Mouse (Mus musculus): ENCODE data around the gene Tbkbp1. TPM values are rescaled to one million over a fixed set of nuclear protein-coding genes. Genes with fewer than 3 reads are reported as not detected.

The Tbkbp1 gene
- polyA plus RNA-seq, 1 experiment from 2014 or later: 2.8 TPM

DNA sequence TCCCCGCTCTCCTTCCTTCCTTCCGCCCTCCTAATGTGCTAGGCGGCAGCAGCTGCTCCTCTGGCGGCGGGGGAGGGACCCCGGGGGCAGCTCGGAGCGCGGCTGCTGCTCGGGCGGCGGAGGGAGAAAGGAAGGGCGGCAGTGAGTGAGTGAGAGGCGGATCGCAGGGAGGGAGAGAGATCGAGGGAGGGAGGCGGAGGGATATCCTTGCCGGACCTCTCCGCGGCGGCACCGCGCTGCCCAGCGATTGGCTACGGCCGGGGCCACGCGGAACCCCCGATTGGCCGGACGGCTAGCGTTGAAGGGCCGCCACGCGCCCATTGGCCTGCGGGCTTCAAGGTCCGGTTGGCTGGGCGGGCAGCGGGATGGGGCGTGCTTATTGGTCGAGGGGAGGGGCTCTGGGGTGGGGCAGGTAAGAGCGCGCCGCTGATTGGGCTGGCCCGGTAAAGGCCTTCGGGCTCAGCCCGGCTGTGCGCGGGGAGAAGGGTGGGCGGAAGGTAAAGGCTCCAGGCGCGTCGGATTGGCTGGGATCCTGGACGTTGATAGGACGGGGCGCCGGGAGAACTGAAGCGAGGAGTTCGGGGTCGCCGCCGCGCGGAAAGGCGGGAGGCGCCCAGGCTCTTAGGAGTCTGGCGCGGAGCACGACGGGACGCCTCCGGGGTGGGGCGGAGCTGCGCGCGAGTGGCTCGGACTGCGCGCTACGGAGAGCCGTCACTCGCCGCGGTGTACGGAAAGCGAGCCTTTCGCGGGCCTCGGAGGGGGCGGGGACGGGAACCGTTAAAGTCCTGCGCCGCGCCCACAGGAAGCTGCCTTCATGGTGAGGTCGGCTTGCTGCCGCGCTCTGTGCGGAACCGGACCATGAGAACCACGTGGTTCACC is 36.7 kb upstream of the Tbkbp1 start, which contains the start of gene Kpnb1:
TSS of gene Kpnb1 (minus strand) at position 118 of the 879 bp plus-strand sequence.
- TF ChIP-seq CTCF (IDR thresholded peaks at IDR 0.05): no peak
- in situ Hi-C loops (cut with MboI; ENCODE audit: low pct_unique_long_range_greater_than_20kb): no loop called here
- H3K27me3 ChIP-seq: no peaks in the 10 kb centered on the region
- ChIA-PET POLR2A (interaction anchor here (0.6 to 1.5 kb wide), 3 partner anchors 14 to 122 kb away, joined by 3 to 6 read pairs (median 3); no protein-coding TSS in a partner anchor), CTCF (no interaction called here)
- ATAC-seq: peak; percentile 89
- DNase-seq (ENCODE audit: low read depth, low spot score): peak; percentile 88

DNA sequence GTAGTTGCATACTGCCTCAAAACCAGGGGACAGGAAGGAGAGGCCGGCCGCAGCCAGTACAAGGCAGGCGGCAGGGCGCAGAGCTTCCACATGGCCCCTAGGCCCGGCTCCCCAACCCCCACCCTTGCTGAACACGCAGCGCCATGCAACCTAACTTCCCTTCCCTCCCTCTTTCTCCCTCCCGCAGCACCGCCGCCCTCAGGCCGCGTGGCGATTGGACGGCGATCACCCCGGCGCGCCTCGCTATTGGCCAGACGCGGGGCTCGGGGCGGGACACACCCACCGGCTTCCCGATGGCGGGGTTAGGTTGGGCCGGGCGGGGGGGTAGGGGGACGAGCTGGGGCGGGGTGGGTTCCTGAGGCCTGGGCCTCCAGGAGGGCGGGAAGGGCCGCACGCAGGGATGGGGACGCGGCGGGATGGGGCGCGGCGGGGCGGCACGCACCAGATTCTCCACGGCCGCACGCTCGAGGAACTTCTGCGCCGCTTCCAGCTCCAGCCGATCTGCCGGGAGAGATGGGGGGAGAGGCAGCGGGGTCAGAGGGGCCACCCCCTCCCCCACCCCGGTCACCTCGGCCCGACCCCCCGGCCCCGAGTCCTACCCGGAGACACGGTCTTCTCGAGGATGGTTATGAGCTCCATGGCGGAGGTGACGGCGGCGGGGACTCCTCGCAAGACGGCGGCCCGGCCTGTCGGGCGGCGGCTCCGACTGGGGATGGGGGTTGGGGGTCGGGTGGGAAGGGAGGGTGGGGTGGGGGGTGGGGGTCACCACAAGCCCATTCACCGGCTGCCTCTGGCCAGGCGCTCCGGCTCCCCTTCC is 35.9 kb upstream of the Tbkbp1 start:
- no peaks in the 10 kb centered on the region for H3K27me3 ChIP-seq
- in situ Hi-C loops (cut with MboI; ENCODE audit: low pct_unique_long_range_greater_than_20kb): no loop called here
- ChIA-PET CTCF (no interaction called here), POLR2A (interaction anchor here (0.7 kb wide), 1 partner anchor 23 kb away, joined by 3 read pairs; no protein-coding TSS in a partner anchor)
- peak; percentile 48 for ATAC-seq
- DNase-seq (ENCODE audit: low read depth, low spot score): peak; percentile 67
- no peak for TF ChIP-seq CTCF (IDR thresholded peaks at IDR 0.05)

DNA sequence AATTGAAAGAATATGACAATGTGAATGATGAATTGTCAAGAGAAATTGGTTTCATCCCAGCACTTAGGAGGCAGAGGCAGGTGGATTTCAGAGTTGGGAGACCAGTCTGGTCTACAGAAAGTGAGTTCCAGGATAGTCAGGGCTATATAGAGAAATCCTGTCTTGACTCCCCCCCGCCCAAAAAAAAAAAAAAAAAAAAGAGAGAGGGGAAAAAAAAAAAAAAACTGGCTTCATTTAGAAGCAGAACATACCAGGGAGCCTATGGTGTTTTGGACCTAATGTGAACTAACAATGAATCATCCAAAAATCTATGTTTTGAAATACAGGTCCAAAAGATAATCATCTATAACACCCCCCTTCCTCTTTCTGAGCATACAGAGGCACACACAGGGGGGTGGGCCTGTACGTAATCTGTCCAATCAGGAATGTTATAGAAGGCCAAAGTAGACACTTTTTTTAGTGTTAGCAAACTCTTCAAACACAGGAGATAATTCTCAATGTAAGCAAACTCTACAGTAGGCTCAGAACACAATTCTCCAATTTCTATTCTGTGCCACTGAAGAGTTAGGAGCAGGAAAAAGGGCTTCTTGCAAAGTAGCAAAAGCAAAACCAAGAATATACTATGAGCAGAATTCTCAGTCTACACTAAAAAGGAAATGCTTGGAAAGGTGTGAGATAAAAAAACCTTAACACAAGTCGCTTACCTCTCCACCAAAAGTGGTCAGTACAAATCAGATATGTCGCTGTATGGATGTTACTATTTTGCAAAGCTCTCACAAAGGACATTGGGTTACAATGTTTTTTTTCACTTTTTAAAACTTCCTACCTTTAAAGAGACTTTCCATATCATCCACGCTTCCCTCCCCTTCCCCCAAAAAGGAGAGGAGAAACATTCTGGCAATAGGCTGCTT is 34.7 kb upstream of the Tbkbp1 start:
- no peak for ATAC-seq
- in situ Hi-C loops (cut with MboI; ENCODE audit: low pct_unique_long_range_greater_than_20kb): no loop called here
- TF ChIP-seq CTCF (IDR thresholded peaks at IDR 0.05): no peak
- no peaks in the 10 kb centered on the region for H3K27me3 ChIP-seq
- CTCF ChIA-PET: no interaction called here
- no peak for DNase-seq (ENCODE audit: low read depth, low spot score)
- POLR2A ChIA-PET: interaction anchor here (0.7 kb wide), 1 partner anchor 22 kb away, joined by 3 read pairs; no protein-coding TSS in a partner anchor

DNA sequence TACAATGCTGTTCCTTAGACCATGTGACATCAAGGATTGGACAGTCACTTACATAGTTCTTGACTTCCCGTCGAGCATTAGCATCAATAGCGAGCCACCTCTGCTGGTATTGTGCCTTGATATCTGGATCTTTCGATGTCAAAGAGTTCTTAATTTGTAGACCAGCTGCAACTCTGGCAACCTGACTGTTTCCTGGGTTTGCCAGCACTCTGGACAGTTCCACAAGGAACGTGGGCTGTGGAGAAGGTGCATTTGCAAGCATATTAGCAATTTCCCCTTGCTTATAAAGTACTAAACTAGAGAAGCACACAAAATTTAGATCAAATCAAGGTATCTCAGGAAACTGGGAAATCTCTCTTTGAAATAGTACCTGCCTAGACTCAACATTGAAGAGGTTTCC is 33.6 kb upstream of the Tbkbp1 start:
- in situ Hi-C loops (cut with MboI; ENCODE audit: low pct_unique_long_range_greater_than_20kb): no loop called here
- ChIA-PET POLR2A (interaction anchor here (0.5 kb wide), 1 partner anchor 131 kb away, joined by 5 read pairs; no protein-coding TSS in a partner anchor), CTCF (no interaction called here)
- no peak for DNase-seq (ENCODE audit: low read depth, low spot score)
- H3K27me3 ChIP-seq: no peaks in the 10 kb centered on the region
- no peak for ATAC-seq
- TF ChIP-seq CTCF (IDR thresholded peaks at IDR 0.05): no peak

DNA sequence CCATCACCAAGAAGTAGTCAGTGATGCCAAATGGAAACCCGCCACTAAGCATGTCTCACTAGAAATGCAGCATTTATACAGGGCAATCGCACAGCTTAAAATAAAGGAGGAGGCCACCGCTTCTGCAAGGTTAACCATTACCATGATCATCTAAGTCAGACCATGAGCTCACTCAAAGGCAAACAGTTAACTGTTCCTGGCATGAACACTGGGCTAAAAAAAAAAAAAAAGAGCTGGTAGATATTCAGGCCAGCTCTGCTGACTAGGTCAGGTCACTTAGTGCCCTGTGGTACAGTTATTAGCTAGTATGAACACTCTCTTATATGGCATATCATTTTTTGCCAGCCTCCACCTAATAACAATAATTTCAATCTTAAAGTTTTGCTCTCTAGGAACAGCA is 31.2 kb upstream of the Tbkbp1 start:
- POLR2A ChIA-PET: interaction anchor here (0.5 to 0.8 kb wide), 3 partner anchors 10 to 68 kb away, joined by 3 read pairs; no protein-coding TSS in a partner anchor
- TF ChIP-seq CTCF (IDR thresholded peaks at IDR 0.05): no peak
- CTCF ChIA-PET: no interaction called here
- DNase-seq (ENCODE audit: low read depth, low spot score): no peak
- no peak for ATAC-seq
- H3K27me3 ChIP-seq: no peaks in the 10 kb centered on the region
- in situ Hi-C loops (cut with MboI; ENCODE audit: low pct_unique_long_range_greater_than_20kb): no loop called here

DNA sequence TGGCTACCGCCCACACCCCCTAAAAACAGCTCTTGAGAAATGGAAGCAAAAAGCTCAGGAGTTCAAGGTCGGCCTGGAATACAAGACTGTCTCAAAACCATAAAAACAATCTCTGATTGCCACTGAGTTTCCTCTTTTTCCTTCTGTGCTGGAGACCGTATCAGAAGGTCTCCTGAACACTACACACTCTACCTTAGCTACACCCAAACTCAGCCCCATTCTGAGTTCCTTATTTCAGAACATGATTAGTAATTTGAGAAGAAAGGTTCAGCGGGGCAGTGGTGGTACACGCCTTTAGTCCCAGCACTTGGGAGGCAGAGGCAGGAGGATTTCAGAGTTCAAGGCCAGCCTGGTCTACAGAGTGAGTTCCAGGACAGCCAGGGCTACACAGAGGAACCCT is 29.8 kb upstream of the Tbkbp1 start:
- ATAC-seq: no peak
- no peak for TF ChIP-seq CTCF (IDR thresholded peaks at IDR 0.05)
- no peak for DNase-seq (ENCODE audit: low read depth, low spot score)
- POLR2A ChIA-PET: no interaction called here
- in situ Hi-C loops (cut with MboI; ENCODE audit: low pct_unique_long_range_greater_than_20kb): no loop called here
- CTCF ChIA-PET: interaction anchor here (1.1 kb wide), 1 partner anchor 28 kb away, joined by 3 read pairs; no protein-coding TSS in a partner anchor
- no peaks in the 10 kb centered on the region for H3K27me3 ChIP-seq

DNA sequence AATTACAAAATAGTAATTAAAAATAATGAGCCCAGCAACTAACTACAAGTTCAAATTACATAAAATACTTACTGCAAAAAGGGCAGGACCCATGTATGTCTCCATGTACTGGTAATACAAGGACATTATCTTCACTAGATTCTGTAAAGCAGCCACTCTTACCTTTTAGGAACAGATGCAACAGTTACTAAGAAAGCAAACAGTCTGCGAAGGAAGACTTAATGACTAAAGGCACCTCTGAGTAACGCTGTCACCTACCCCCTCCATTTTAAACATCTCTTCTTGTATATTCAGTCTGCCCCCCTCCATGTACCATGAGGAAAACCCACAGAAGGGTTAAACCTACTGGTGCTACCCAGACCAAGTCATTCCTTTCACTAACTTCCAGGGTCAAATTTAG is 26.9 kb upstream of the Tbkbp1 start:
- no peak for DNase-seq (ENCODE audit: low read depth, low spot score)
- no peak for TF ChIP-seq CTCF (IDR thresholded peaks at IDR 0.05)
- H3K27me3 ChIP-seq: no peaks in the 10 kb centered on the region
- no peak for ATAC-seq
- POLR2A ChIA-PET: no interaction called here
- CTCF ChIA-PET: interaction anchor here (1.0 to 2.4 kb wide), 3 partner anchors 21 to 98 kb away, joined by 3 to 6 read pairs (median 3); no protein-coding TSS in a partner anchor
- in situ Hi-C loops (cut with MboI; ENCODE audit: low pct_unique_long_range_greater_than_20kb): no loop called here

DNA sequence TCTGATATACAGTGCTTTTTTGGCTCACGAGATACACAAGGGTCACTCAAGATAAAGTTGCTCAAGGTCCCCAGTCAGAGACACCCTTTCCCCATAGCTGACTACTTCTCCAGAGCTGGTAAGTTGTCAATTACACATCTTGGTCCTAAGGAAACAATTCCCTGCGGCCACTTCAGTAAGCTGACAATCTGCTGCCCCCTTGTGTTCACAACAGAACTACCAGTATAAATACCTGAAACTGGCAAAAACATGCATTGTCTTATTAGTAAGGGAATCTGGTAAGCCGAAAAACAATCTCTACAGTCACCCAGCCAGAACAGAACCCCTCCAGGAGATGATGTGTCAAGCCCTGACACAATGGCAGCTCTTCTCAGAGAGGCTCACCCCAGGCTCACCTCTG is 25.6 kb upstream of the Tbkbp1 start:
- in situ Hi-C loops (cut with MboI; ENCODE audit: low pct_unique_long_range_greater_than_20kb): no loop called here
- POLR2A ChIA-PET: interaction anchor here (1.2 kb wide), 1 partner anchor 13 kb away, joined by 3 read pairs; no protein-coding TSS in a partner anchor
- peak; percentile 64 for TF ChIP-seq CTCF (IDR thresholded peaks at IDR 0.05)
- CTCF ChIA-PET: interaction anchor here (1.0 to 2.4 kb wide), 5 partner anchors 8 to 105 kb away, joined by 3 to 7 read pairs (median 3); no protein-coding TSS in a partner anchor
- ATAC-seq (no peak), DNase-seq (ENCODE audit: low read depth, low spot score) (no peak)
- H3K27me3 ChIP-seq: no peaks in the 10 kb centered on the region

DNA sequence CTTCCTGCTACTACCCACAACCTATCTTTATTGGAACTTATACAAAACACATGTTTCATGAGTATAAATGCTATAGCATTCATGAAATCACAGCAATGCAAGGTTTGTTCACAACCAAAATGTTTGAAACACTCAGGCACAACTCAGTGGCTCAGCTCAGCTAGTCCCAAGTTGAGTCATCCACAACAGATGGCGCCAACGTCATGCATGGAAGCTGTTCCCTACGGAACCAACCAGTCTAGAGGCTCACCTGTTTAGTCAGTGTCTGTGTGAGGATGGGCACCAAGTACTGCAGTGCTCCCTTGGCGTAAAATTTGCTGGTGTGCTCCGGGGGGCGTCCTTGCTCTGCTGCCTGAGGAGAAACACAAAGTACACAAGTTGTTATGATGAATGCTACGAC is 24.2 kb upstream of the Tbkbp1 start:
- CTCF ChIA-PET: interaction anchor here (0.7 kb wide), 1 partner anchor 18 kb away, joined by 3 read pairs; no protein-coding TSS in a partner anchor
- ATAC-seq: no peak
- no peak for DNase-seq (ENCODE audit: low read depth, low spot score)
- POLR2A ChIA-PET: no interaction called here
- H3K27me3 ChIP-seq: no peaks in the 10 kb centered on the region
- no peak for TF ChIP-seq CTCF (IDR thresholded peaks at IDR 0.05)
- in situ Hi-C loops (cut with MboI; ENCODE audit: low pct_unique_long_range_greater_than_20kb): no loop called here

DNA sequence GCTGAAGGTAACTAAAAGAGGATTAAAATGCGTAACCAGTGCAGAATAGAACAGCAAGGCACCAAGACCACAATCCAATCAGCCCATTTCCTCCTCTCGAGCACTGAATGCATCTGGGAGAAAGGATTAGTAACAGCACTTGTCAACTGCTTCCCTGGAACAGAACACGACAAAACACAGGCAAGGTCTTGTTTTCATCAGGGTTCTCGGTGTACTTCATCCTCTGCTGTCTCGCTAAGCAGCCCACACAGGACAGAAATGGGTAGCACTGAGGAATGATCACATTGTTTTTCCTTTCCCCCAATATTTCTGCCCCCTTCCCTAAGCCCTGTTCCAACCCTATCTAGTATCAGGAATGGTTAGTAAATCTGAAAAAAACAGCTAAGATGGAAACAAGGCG is 9.0 kb upstream of the Tbkbp1 start:
- TF ChIP-seq CTCF (IDR thresholded peaks at IDR 0.05): no peak
- DNase-seq (ENCODE audit: low read depth, low spot score) (no peak), ATAC-seq (no peak)
- POLR2A ChIA-PET: no interaction called here
- CTCF ChIA-PET: no interaction called here
- H3K27me3 ChIP-seq: no peaks in the 10 kb centered on the region
- in situ Hi-C loops (cut with MboI; ENCODE audit: low pct_unique_long_range_greater_than_20kb): no loop called here
